Mouse (Mus musculus) left cerebral cortex, adult 6 months (tissue): ENCODE results near the gene Sctr. TPM values are rescaled to one million over a fixed set of nuclear protein-coding genes. Genes with fewer than 3 reads are reported as not detected.

Source experiments
- long read RNA-seq, 2 experiments: library from polyadenylated mRNA; unstranded; transcript quantifications; one replicate each; pipeline ENCODE4 v2.0.0; 2019 to 2020
- polyA plus RNA-seq: library from polyadenylated mRNA; unstranded; fragments of <200 nt; fragmentation: Nextera tagmentation; gene quantifications from 2 replicates; pipeline ENCODE4 v1.2.3, GENCODE M21; 2021

The Sctr gene
- 0.21 TPM in 2 replicates for polyA plus RNA-seq
- long read RNA-seq, experiment 1 = 0 reads
- long read RNA-seq, experiment 2 = 0 reads

DNA sequence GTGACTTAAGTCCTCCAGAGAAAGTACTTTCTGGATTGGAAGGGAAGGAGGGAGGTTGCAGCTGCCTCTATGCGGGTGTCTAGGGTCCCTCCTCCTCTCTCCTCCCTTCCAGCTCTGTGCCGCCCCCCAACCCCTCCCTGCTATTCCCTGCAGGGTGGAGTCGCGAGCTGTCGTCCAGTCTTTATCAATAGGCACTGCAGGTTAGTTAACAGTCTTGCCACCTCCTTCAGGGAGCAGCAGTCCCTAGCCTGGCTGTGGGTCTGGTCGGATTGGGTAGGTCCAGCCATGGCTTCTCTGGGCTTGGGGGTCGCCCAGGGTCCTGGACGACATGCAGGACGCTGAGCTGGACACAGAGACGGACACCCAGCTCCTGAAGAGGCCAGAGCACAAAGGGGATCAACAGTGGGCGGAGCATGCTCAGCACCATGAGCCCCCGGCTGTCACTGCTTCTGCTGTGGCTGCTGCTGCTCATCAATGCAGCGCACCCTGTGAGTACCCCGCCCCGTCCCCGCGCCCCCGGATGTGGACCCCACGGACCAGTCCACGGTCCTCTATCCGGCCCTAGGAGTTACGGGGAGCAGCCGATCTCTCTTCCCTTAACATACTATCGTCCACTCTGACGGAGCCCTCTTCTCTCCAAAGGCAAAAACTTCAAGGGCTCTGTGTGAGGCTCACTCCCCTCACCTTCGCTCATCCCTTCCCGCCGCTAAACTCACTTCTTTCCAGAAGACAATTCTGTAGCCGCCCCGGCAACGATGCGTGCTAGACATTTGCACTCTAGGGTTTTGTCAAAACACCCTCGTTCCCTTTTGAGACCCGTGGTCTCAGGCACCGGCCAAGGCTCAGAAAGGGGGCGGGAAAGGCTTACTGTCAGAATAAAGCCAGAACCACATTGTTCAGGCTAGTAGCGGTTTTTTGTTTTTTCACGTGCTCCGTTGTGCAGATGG is at the start of gene Sctr:
Sctr (plus strand) TSS at position 51 of the 947 bp plus-strand sequence.

GRCm38 (mm10) chr1:119996798-119997581 is 9.7 kb upstream of the Sctr start, which contains the start of gene Cfap221:
Cfap221 (minus strand) TSS chr1:119997234.

GRCm38 (mm10) chr1:120073519-120074306 is 67.0 kb downstream of the Sctr start, which contains the start of gene Tmem37:
Tmem37 (minus strand) TSS chr1:120074074.

Other genes starting within 250 kb of the Sctr start
- gene Ptpn4, start 169.3 kb upstream of the Sctr start, polyA plus RNA-seq = 4.3 and 9.5 TPM in 2 replicates
- 4.0 and 4.8 TPM in 2 replicates for gene Tmem177, start 93.7 kb upstream of the Sctr start, polyA plus RNA-seq
- 0.23 and 0.66 TPM in 2 replicates for gene Cfap221, start 9.7 kb upstream of the Sctr start, polyA plus RNA-seq
- gene Tmem37, start 67.2 kb downstream of the Sctr start, polyA plus RNA-seq = 3.3 and 3.9 TPM in 2 replicates
- gene Dbi, start 114.2 kb downstream of the Sctr start, polyA plus RNA-seq = 1,513 and 1,709 TPM in 2 replicates
- 11.2 and 13.7 TPM in 2 replicates for gene 3110009E18Rik, start 114.3 kb downstream of the Sctr start, polyA plus RNA-seq